Mouse (Mus musculus) thymus, postnatal 10 days (tissue): ENCODE measurements around the gene Col18a1.

Experiments
- DNase-seq, 2 experiments: peaks; one replicate each; pipeline ENCODE4 v3.0.0; 2021; ENCODE audit warnings: low spot score in 2 of 2

The Col18a1 gene

GRCm38 (mm10) chr10:77110843-77111242 lies 55.5 kb downstream of the Col18a1 start:
- DNase-seq: no peak

- DNase-seq: no peak
These were observed 56.3 kb downstream of the Col18a1 start for GRCm38 (mm10) chr10:77110010-77110409.

- DNase-seq: peak; percentile 18 to 25
These were observed 58.2 kb downstream of the Col18a1 start for GRCm38 (mm10) chr10:77108106-77108505.

- no peak for DNase-seq
These were observed 62.0 kb downstream of the Col18a1 start for GRCm38 (mm10) chr10:77104327-77104726.

GRCm38 (mm10) chr10:77103689-77104088 lies 62.7 kb downstream of the Col18a1 start:
- no peak for DNase-seq

- no peak for DNase-seq
These were observed 66.6 kb downstream of the Col18a1 start for GRCm38 (mm10) chr10:77099777-77100176.

- DNase-seq: no peak
These were observed 67.7 kb downstream of the Col18a1 start for GRCm38 (mm10) chr10:77098619-77099018.

- no peak for DNase-seq
These were observed 68.5 kb downstream of the Col18a1 start for GRCm38 (mm10) chr10:77097890-77098200.

- DNase-seq: no peak
These were observed 69.1 kb downstream of the Col18a1 start for GRCm38 (mm10) chr10:77097006-77097889.

GRCm38 (mm10) chr10:77095666-77096065 lies 70.7 kb downstream of the Col18a1 start:
- DNase-seq: no peak

GRCm38 (mm10) chr10:77093817-77094216 lies 72.5 kb downstream of the Col18a1 start:
- DNase-seq: no peak

GRCm38 (mm10) chr10:77091538-77092097 lies 74.7 kb downstream of the Col18a1 start:
- no peak for DNase-seq

GRCm38 (mm10) chr10:77090063-77090462 lies 76.3 kb downstream of the Col18a1 start:
- no peak for DNase-seq

GRCm38 (mm10) chr10:77089336-77089735 lies 77.0 kb downstream of the Col18a1 start:
- no peak for DNase-seq

- DNase-seq: no peak
These were observed 81.8 kb downstream of the Col18a1 start for GRCm38 (mm10) chr10:77084568-77084967.

- no peak for DNase-seq
These were observed 83.4 kb downstream of the Col18a1 start for GRCm38 (mm10) chr10:77082921-77083320.

GRCm38 (mm10) chr10:77082453-77082852 lies 83.9 kb downstream of the Col18a1 start:
- DNase-seq: peak; percentile 59 to 79

GRCm38 (mm10) chr10:77078961-77079360 lies 87.4 kb downstream of the Col18a1 start:
- no peak for DNase-seq

GRCm38 (mm10) chr10:77078456-77078855 lies 87.9 kb downstream of the Col18a1 start:
- no peak for DNase-seq

- DNase-seq: no peak
These were observed 91.9 kb downstream of the Col18a1 start for GRCm38 (mm10) chr10:77074276-77074974.

GRCm38 (mm10) chr10:77070072-77070471 lies 96.3 kb downstream of the Col18a1 start:
- DNase-seq: peak; percentile 32 to 69

GRCm38 (mm10) chr10:77068469-77068868 lies 97.9 kb downstream of the Col18a1 start:
- no peak for DNase-seq

- no peak for DNase-seq
These were observed 101.7 kb downstream of the Col18a1 start for GRCm38 (mm10) chr10:77064659-77065058.
